Mouse (Mus musculus) midbrain, postnatal 0 days (tissue): Measurements from ENCODE around the gene Fkbp11. TPM values are rescaled to one million over a fixed set of nuclear protein-coding genes. Genes with fewer than 3 reads are reported as not detected.

ENCODE experiments used
- ATAC-seq: fragments of 200-750 bp; cut with Nextera tagmentation; 2 replicates; pipeline ENCODE4 v1.8.0; 2017; ENCODE audit warnings: moderate number of reproducible peaks, mild to moderate bottlenecking, moderate TSS enrichment, moderate library complexity; ENCODE audit not compliant: low FRiP score
- DNase-seq: peaks from one replicate; pipeline ENCODE4 v3.0.0-alpha.2; 2015; ENCODE audit warnings: low spot score
- H3K27ac ChIP-seq: fragments of 300-500 bp; sonication (generic); 2 replicates; pipeline ENCODE4 v1.5.1; 2014; ENCODE audit warnings: low read depth, mild to moderate bottlenecking, low read length, mixed read lengths
- H3K27me3 ChIP-seq: fragments of 300-500 bp; sonication (generic); 2 replicates; pipeline ENCODE4 v1.6.1; 2014; ENCODE audit warnings: low read length, control low read depth, mixed read lengths; ENCODE audit not compliant: insufficient read depth
- H3K36me3 ChIP-seq: fragments of 300-500 bp; sonication (generic); 2 replicates; pipeline ENCODE4 v1.6.1; 2014; ENCODE audit warnings: low read length, control low read depth, mixed read lengths; ENCODE audit not compliant: insufficient read depth
- H3K4me1 ChIP-seq: fragments of 300-500 bp; sonication (generic); 2 replicates; pipeline ENCODE4 v1.6.1; 2014; ENCODE audit warnings: mild to moderate bottlenecking, control low read depth, antibody characterized with exemption, low read length, mixed read lengths; ENCODE audit not compliant: insufficient read depth
- H3K4me2 ChIP-seq: fragments of 300-500 bp; sonication (generic); 2 replicates; pipeline ENCODE4 v1.6.1; 2014; ENCODE audit warnings: low read depth, mild to moderate bottlenecking, low read length, mixed read lengths; ENCODE audit not compliant: poor library complexity, severe bottlenecking
- H3K4me3 ChIP-seq: fragments of 300-500 bp; sonication (generic); 2 replicates; pipeline ENCODE4 v1.5.1; 2014; ENCODE audit warnings: low read depth, mild to moderate bottlenecking, low read length, moderate library complexity
- H3K9ac ChIP-seq: fragments of 300-500 bp; sonication (generic); replicated peaks from 2 replicates; pipeline ENCODE4 v1.6.1; 2014; ENCODE audit warnings: mild to moderate bottlenecking, low read length, moderate library complexity, mixed read lengths; ENCODE audit not compliant: poor library complexity, severe bottlenecking
- H3K9me3 ChIP-seq: fragments of 300-500 bp; sonication (generic); 2 replicates; pipeline ENCODE4 v1.6.1; 2016; ENCODE audit warnings: low read length, control low read depth
- CTCF ChIP-seq: IDR thresholded peaks from 2 replicates; pipeline ENCODE4 v1.5.1; 2016; ENCODE audit warnings: antibody characterized with exemption, mild to moderate bottlenecking
- WGBS: fragments of 180-500 bp; shearing (Covaris S2); extraction: QIAGEN DNeasy Blood & Tissue Kit; methylation state at CpG from one replicate; pipeline ENCODE4 v1.1.7; 2014; 5-methylcytosine and 5-hydroxymethylcytosine counted together
- polyA plus RNA-seq: library from polyadenylated mRNA; unstranded; fragments of >200 nt; fragmentation: Nextera tagmentation; extraction: Ambion mirVana; gene quantifications from 2 replicates; pipeline ENCODE4 v1.2.1, GENCODE M21; 2015
- total RNA-seq: library from RNA; depleted of rRNA; stranded (reverse); fragments of >200 nt; gene quantifications from 2 replicates; pipeline ENCODE4 v1.2.3, GENCODE M21; 2014

The Fkbp11 gene
- total and polyA plus RNA-seq, 2 experiments from 2014 or later: 2.8 to 5.4 TPM

- H3K36me3 ChIP-seq: no peaks in the 10 kb centered on the region
- no peak overlapping the region for H3K4me3 ChIP-seq
- H3K4me1 ChIP-seq: peaks cover 5% of the 10 kb centered on the region; the same call in 1 of the 2 replicates
- H3K9me3 ChIP-seq: no peaks in the 10 kb centered on the region
- WGBS: 26% methylated on average over 15 of the region's 15 CpGs
- H3K4me2 ChIP-seq: no peak overlapping the region
- ATAC-seq: no peak
- no peak for TF ChIP-seq CTCF
- no peak for DNase-seq
- no peak overlapping the region for H3K9ac ChIP-seq
- H3K27me3 ChIP-seq: peaks cover 69% of the 10 kb centered on the region
- no peak overlapping the region for H3K27ac ChIP-seq
These were observed 46.1 kb upstream of the Fkbp11 start for GRCm38 (mm10) chr15:98774096-98774495.

GRCm38 (mm10) chr15:98772511-98773211, 44.7 kb upstream of the Fkbp11 start:
- Histone ChIP-seq H3K4me2 (peak overlapping the region; percentile 49), H3K36me3 (no peaks in the 10 kb centered on the region), H3K4me3 (peak overlapping the region; percentile 26), H3K9ac (0 out of 2 replicates have a peak overlapping the region, but pooled peaks have one; percentile 29), H3K27me3 (peaks cover 55% of the 10 kb centered on the region), H3K27ac (no peak overlapping the region), H3K4me1 (peaks cover 3% of the 10 kb centered on the region; the same call in 1 of the 2 replicates), H3K9me3 (no peaks in the 10 kb centered on the region)
- TF ChIP-seq CTCF: no peak
- ATAC-seq (no peak), DNase-seq (no peak)
- WGBS: 3% methylated on average over 36 of the region's 36 CpGs

GRCm38 (mm10) chr15:98771813-98772425, 43.9 kb upstream of the Fkbp11 start:
- TF ChIP-seq CTCF: no peak
- H3K27me3 ChIP-seq: peaks cover 47% of the 10 kb centered on the region
- H3K9ac ChIP-seq: no peak overlapping the region
- H3K4me2 ChIP-seq: peak overlapping the region; percentile 49
- peak overlapping the region; percentile 26; the same call in 1 of the 2 replicates for H3K4me3 ChIP-seq
- whole genome bisulfite sequencing: 9% methylated on average over 12 of the region's 12 CpGs
- no peak for ATAC-seq
- DNase-seq: no peak
- no peak overlapping the region for H3K27ac ChIP-seq
- no peaks in the 10 kb centered on the region for H3K9me3 ChIP-seq
- H3K36me3 ChIP-seq: no peaks in the 10 kb centered on the region
- 0 out of 2 replicates have a peak, but pooled peaks cover 2% of the 10 kb centered on the region for H3K4me1 ChIP-seq

GRCm38 (mm10) chr15:98768259-98768658, 40.3 kb upstream of the Fkbp11 start:
- Histone ChIP-seq H3K4me1 (0 out of 2 replicates have a peak, but pooled peaks cover 2% of the 10 kb centered on the region), H3K36me3 (no peaks in the 10 kb centered on the region), H3K4me2 (no peak overlapping the region), H3K9me3 (no peaks in the 10 kb centered on the region), H3K27ac (no peak overlapping the region), H3K27me3 (peaks cover 16% of the 10 kb centered on the region; the same call in 1 of the 2 replicates), H3K4me3 (no peak overlapping the region), H3K9ac (no peak overlapping the region)
- ATAC-seq (no peak), DNase-seq (no peak)
- WGBS: 20% methylated on average over 5 of the region's 5 CpGs
- TF ChIP-seq CTCF: no peak

- no peak overlapping the region for H3K27ac ChIP-seq
- TF ChIP-seq CTCF: no peak
- H3K4me2 ChIP-seq: no peak overlapping the region
- peaks cover 5% of the 10 kb centered on the region; the same call in 1 of the 2 replicates for H3K4me1 ChIP-seq
- H3K9ac ChIP-seq: no peak overlapping the region
- no peaks in the 10 kb centered on the region for H3K9me3 ChIP-seq
- no peak overlapping the region for H3K4me3 ChIP-seq
- 69% methylated on average over 4 of the region's 4 CpGs for WGBS
- DNase-seq (no peak), ATAC-seq (no peak)
- H3K27me3 ChIP-seq: peaks cover 7% of the 10 kb centered on the region; the same call in 1 of the 2 replicates
- H3K36me3 ChIP-seq: no peaks in the 10 kb centered on the region
These were observed 37.9 kb upstream of the Fkbp11 start for GRCm38 (mm10) chr15:98765929-98766328.
